Mouse (Mus musculus) hindbrain, embryonic 15.5 days (tissue): ENCODE measurements at regions not wholly inside any gene's neighbourhood (a gene's known extent, or its start where the extent isn't known, plus 50 kb on each side); places are given as distances from the start of the nearest gene placed in this dataset.

Experiments used
- ATAC-seq: fragments of 200-750 bp; cut with Nextera tagmentation; 2 replicates; pipeline ENCODE4 v1.8.0; 2017; ENCODE audit warnings: low read depth, moderate number of reproducible peaks, moderate TSS enrichment; ENCODE audit not compliant: low FRiP score
- H3K27ac ChIP-seq: fragments of 300-500 bp; sonication (generic); replicated peaks from 2 replicates; pipeline ENCODE4 v1.5.1; 2015; ENCODE audit warnings: mild to moderate bottlenecking, inconsistent platforms
- H3K27me3 ChIP-seq: fragments of 300-500 bp; sonication (generic); 2 replicates; pipeline ENCODE4 v1.6.1; 2015; ENCODE audit warnings: control low read depth, inconsistent platforms
- H3K36me3 ChIP-seq: fragments of 300-500 bp; sonication (generic); 2 replicates; pipeline ENCODE4 v1.6.1; 2015; ENCODE audit warnings: control low read depth, inconsistent platforms
- H3K4me1 ChIP-seq: fragments of 300-500 bp; sonication (generic); replicated peaks from 2 replicates; pipeline ENCODE4 v1.6.1; 2015; ENCODE audit warnings: control low read depth, inconsistent platforms
- H3K4me2 ChIP-seq: fragments of 300-500 bp; sonication (generic); 2 replicates; pipeline ENCODE4 v1.6.1; 2015; ENCODE audit warnings: moderate library complexity, mild to moderate bottlenecking, inconsistent platforms
- H3K4me3 ChIP-seq: fragments of 300-500 bp; sonication (generic); 2 replicates; pipeline ENCODE4 v1.5.1; 2015; ENCODE audit warnings: mild to moderate bottlenecking, inconsistent platforms
- H3K9ac ChIP-seq: fragments of 300-500 bp; sonication (generic); 2 replicates; pipeline ENCODE4 v1.6.1; 2015; ENCODE audit warnings: inconsistent platforms
- H3K9me3 ChIP-seq: fragments of 300-500 bp; sonication (generic); 2 replicates; pipeline ENCODE4 v1.6.1; 2016; ENCODE audit warnings: control low read depth, inconsistent platforms
- WGBS: fragments of 180-500 bp; shearing (Covaris S2); methylation state at CpG from one replicate; pipeline ENCODE4 v1.1.7; 2015; 5-methylcytosine and 5-hydroxymethylcytosine counted together

DNA sequence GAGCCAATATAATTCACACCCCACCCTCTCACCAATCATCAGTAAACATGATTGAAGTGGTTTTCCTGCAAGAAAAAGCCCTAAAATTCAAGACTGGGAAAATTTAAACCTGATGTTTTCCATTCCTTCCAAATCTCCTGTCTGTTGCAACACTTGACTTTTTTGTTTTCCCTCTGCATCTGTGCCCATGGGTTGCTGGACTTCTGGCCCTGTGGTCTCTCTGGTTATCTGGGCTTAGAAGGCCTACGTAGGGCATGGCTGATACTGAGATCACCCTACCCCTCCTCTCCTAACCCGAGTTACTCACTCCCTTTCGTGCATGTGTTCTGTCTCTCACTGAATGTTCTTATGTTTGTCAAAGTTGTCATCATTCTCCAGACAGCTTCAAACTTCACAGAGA, 87.9 kb upstream of the Ghr start:
- H3K4me3 ChIP-seq, result no peak overlapping the region
- 87% methylated on average over 3 of the region's 3 CpGs for WGBS
- ATAC-seq, result no peak
- H3K27me3 ChIP-seq, result no peaks in the 10 kb centered on the region
- H3K36me3 ChIP-seq, result no peaks in the 10 kb centered on the region
- H3K4me2 ChIP-seq, result no peak overlapping the region
- no peaks in the 10 kb centered on the region for H3K9me3 ChIP-seq
- H3K27ac ChIP-seq, result no peak overlapping the region
- H3K9ac ChIP-seq, result no peak overlapping the region
- H3K4me1 ChIP-seq, result no peaks in the 10 kb centered on the region

DNA sequence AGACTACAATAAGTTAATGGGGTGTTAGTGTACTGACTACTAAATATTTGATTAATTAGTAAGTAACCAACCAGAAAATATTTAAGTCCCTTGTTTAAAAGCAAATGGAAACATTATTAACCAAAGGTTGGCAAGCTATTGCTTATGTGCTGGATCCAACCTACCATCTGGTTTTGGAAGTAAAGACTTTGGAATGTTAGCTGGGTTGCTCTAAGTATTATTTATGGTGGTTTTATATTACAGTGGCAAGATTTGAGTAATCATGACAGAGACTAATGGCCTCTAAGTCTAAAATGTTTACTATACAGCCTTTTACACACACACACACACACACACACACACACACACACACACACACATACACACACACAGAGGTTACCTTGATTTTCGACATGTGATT, 86.1 kb upstream of the Ghr start:
- no peaks in the 10 kb centered on the region for H3K4me1 ChIP-seq
- H3K27ac ChIP-seq, result no peak overlapping the region
- H3K36me3 ChIP-seq, result no peaks in the 10 kb centered on the region
- H3K4me2 ChIP-seq, result no peak overlapping the region
- WGBS, result 88% methylated on average over 1 of the region's 1 CpGs
- no peak for ATAC-seq
- H3K4me3 ChIP-seq, result no peak overlapping the region
- H3K9ac ChIP-seq, result no peak overlapping the region
- H3K9me3 ChIP-seq, result no peaks in the 10 kb centered on the region
- no peaks in the 10 kb centered on the region for H3K27me3 ChIP-seq

DNA sequence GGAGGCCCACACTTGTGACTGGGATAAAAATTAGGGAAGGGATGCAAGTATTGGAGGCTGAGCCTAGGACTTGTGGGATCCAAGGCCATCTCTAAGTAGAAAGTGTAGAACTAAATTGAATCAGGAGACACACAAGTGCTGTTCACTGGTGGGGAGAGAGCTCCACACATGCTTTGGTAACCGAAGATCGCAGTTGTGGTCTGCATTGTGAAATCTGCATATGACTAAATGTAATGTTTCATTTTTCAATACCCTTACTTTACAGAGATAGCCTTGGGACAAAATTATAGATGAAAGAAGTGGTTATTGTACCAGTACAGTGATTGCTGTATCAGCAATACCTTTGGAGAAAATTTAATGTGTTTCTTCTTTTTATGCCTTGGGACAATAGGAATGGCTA, 85.6 kb upstream of the Ghr start:
- H3K9ac ChIP-seq, result no peak overlapping the region
- 96% methylated on average over 2 of the region's 2 CpGs for WGBS
- no peak overlapping the region for H3K27ac ChIP-seq
- H3K4me3 ChIP-seq, result no peak overlapping the region
- H3K9me3 ChIP-seq, result no peaks in the 10 kb centered on the region
- no peak for ATAC-seq
- no peaks in the 10 kb centered on the region for H3K27me3 ChIP-seq
- H3K36me3 ChIP-seq, result no peaks in the 10 kb centered on the region
- no peak overlapping the region for H3K4me2 ChIP-seq
- no peaks in the 10 kb centered on the region for H3K4me1 ChIP-seq

DNA sequence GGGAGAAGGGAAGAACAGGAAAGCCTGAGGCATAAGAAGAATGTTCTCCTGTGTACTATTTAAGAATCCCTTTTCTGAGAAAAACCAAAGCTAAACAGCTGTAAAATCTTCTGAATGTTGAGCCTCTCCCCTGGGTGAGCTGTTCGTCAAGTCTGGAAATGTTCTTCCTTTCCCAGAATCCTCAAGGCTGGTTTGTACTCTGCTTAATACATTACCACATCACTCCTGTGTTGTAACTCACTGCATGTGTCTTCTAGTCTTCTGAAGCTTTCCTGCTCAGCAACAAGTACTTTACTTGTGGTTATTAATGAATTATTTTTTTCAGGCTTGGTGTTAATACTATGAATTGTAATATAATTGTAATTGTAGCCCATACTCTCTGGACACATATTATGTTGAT, 65.4 kb upstream of the Ghr start:
- no peaks in the 10 kb centered on the region for H3K27me3 ChIP-seq
- no peak for ATAC-seq
- WGBS, result 86% methylated on average over 1 of the region's 1 CpGs

DNA sequence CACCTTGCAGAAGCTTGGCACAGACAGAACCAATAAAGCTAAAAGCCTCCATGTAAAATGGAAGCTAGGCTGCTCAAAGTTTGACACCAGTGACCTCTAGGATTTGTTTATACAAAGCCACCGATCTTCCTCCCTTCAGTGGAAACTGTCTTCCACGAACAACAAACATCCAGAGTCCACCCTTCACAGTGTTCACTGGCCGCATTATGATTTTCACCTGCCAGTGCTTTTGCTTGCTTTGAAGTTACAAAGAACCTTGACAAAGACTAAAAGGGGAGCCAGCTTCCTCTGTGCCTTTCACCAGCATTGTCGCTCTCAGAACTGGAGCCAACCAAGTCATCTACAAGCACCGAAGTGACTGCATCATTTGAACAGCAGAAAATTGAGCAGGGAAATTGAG, 56.8 kb upstream of the Ghr start:
- no peaks in the 10 kb centered on the region for H3K27me3 ChIP-seq
- H3K4me2 ChIP-seq, result no peak overlapping the region
- WGBS, result 78% methylated on average over 5 of the region's 5 CpGs
- H3K9ac ChIP-seq, result no peak overlapping the region
- ATAC-seq, result no peak
- no peaks in the 10 kb centered on the region for H3K9me3 ChIP-seq
- no peaks in the 10 kb centered on the region for H3K4me1 ChIP-seq
- H3K36me3 ChIP-seq, result no peaks in the 10 kb centered on the region
- H3K27ac ChIP-seq, result no peak overlapping the region
- no peak overlapping the region for H3K4me3 ChIP-seq

More for the DNA sequence above, 65.4 kb upstream of the Ghr start:
- Histone ChIP-seq H3K4me3 (no peak overlapping the region), H3K4me1 (no peaks in the 10 kb centered on the region), H3K36me3 (no peaks in the 10 kb centered on the region), H3K27ac (no peak overlapping the region), H3K4me2 (no peak overlapping the region), H3K9me3 (no peaks in the 10 kb centered on the region), H3K9ac (no peak overlapping the region)
